Mouse (Mus musculus): ENCODE measurements around the gene Myo16. TPM values are rescaled to one million over a fixed set of nuclear protein-coding genes. Genes with fewer than 3 reads are reported as not detected.

Gene Myo16
- polyA plus RNA-seq, 1 experiment = not detected

GRCm38 (mm10) chr8:10350451-10350850 lies 196.7 kb downstream of the Myo16 start:
- no peak overlapping the region for H3K9ac ChIP-seq (ENCODE audit: low read depth, poor library complexity, severe bottlenecking)
- TF ChIP-seq CTCF (IDR thresholded peaks at IDR 0.05; ENCODE audit: low read depth, low read length) = no peak

GRCm38 (mm10) chr8:10358711-10359110 lies 205.0 kb downstream of the Myo16 start:
- TF ChIP-seq EP300 (IDR thresholded peaks at IDR 0.05; ENCODE audit: insufficient read depth, low read depth, low read length) (no peak), POLR2A (IDR thresholded peaks at IDR 0.05; ENCODE audit: insufficient read depth, low read length) (no peak), CTCF (IDR thresholded peaks at IDR 0.05; ENCODE audit: low read depth, low read length) (no peak)
- H3K27ac ChIP-seq (ENCODE audit: insufficient read depth, low read length) = no peak overlapping the region
- H3K27me3 ChIP-seq (ENCODE audit: control insufficient read depth, insufficient read depth, low read length, poor library complexity, severe bottlenecking) = no peaks in the 10 kb centered on the region
- H3K4me3 ChIP-seq (ENCODE audit: low read depth, low read length) = no peak overlapping the region
- H3K36me3 ChIP-seq (ENCODE audit: control insufficient read depth, insufficient read depth, low read length, poor library complexity, severe bottlenecking) = no peaks in the 10 kb centered on the region
- H3K9ac ChIP-seq (ENCODE audit: low read depth, poor library complexity, severe bottlenecking) = no peak overlapping the region
- no peaks in the 10 kb centered on the region for H3K4me1 ChIP-seq (ENCODE audit: control insufficient read depth, insufficient read depth, low read length)
- H3K9me3 ChIP-seq (replicated peaks; ENCODE audit: control insufficient read depth, insufficient read depth, low read length, poor library complexity, severe bottlenecking) = no peaks in the 10 kb centered on the region

More at GRCm38 (mm10) chr8:10350451-10350850, 196.7 kb downstream of the Myo16 start:
- Histone ChIP-seq H3K4me3 (ENCODE audit: low read depth, low read length) (no peak overlapping the region), H3K27me3 (ENCODE audit: control insufficient read depth, insufficient read depth, low read length, poor library complexity, severe bottlenecking) (no peaks in the 10 kb centered on the region), H3K27ac (ENCODE audit: insufficient read depth, low read length) (no peak overlapping the region), H3K9me3 (replicated peaks; ENCODE audit: control insufficient read depth, insufficient read depth, low read length, poor library complexity, severe bottlenecking) (peaks cover 5% of the 10 kb centered on the region), H3K4me1 (ENCODE audit: control insufficient read depth, insufficient read depth, low read length) (no peaks in the 10 kb centered on the region), H3K36me3 (ENCODE audit: control insufficient read depth, insufficient read depth, low read length, poor library complexity, severe bottlenecking) (no peaks in the 10 kb centered on the region)

GRCm38 (mm10) chr8:10362949-10363348 lies 209.2 kb downstream of the Myo16 start:
- no peak overlapping the region for H3K9ac ChIP-seq (ENCODE audit: low read depth, poor library complexity, severe bottlenecking)
- no peaks in the 10 kb centered on the region for H3K9me3 ChIP-seq (replicated peaks; ENCODE audit: control insufficient read depth, insufficient read depth, low read length, poor library complexity, severe bottlenecking)
- no peaks in the 10 kb centered on the region for H3K4me1 ChIP-seq (ENCODE audit: control insufficient read depth, insufficient read depth, low read length)
- TF ChIP-seq CTCF (IDR thresholded peaks at IDR 0.05; ENCODE audit: low read depth, low read length) (no peak), POLR2A (IDR thresholded peaks at IDR 0.05; ENCODE audit: insufficient read depth, low read length) (no peak), EP300 (IDR thresholded peaks at IDR 0.05; ENCODE audit: insufficient read depth, low read depth, low read length) (no peak)
- no peak overlapping the region for H3K4me3 ChIP-seq (ENCODE audit: low read depth, low read length)
- no peaks in the 10 kb centered on the region for H3K36me3 ChIP-seq (ENCODE audit: control insufficient read depth, insufficient read depth, low read length, poor library complexity, severe bottlenecking)
- H3K27me3 ChIP-seq (ENCODE audit: control insufficient read depth, insufficient read depth, low read length, poor library complexity, severe bottlenecking) = no peaks in the 10 kb centered on the region
- H3K27ac ChIP-seq (ENCODE audit: insufficient read depth, low read length) = no peak overlapping the region

DNA sequence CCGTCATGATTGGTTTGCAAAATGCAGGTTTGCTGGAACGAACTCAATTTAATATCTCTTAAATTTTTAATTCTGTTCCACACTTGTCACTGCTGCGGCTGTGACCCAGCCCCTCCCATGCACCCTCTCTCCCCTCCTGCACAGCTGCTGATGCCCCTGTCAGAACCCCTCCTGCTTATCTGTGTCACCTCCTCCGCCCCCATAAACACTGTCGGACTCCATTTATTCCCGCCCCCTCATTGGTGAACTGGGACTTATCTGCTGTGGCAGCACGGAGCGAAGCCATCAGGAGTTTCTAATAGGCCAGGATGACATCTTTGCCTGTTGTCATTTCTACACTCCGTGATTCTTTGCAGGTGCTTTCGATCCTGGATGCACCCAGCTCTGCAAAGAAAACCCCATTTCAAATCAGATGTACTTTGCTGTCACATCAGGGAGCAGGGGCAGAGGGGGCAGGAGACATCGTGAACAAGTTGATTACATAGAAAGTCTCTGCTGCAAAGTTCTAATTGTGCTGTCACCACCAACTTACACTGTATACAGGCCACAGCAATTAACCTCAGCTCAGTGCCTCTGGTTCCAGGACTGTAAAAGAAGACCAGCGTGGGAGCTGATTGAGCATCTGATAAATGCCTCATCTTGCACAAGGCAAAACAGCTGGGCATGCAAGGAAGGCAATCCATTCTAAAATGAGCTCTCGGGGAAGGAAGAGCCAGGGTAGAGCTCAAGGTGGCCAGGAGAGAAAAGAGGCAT lies 210.1 kb downstream of the Myo16 start:
- no peaks in the 10 kb centered on the region for H3K4me1 ChIP-seq (ENCODE audit: control insufficient read depth, insufficient read depth, low read length)
- H3K9ac ChIP-seq (ENCODE audit: low read depth, poor library complexity, severe bottlenecking) = no peak overlapping the region
- H3K27ac ChIP-seq (ENCODE audit: insufficient read depth, low read length) = no peak overlapping the region
- H3K4me3 ChIP-seq (ENCODE audit: low read depth, low read length) = no peak overlapping the region
- no peaks in the 10 kb centered on the region for H3K9me3 ChIP-seq (replicated peaks; ENCODE audit: control insufficient read depth, insufficient read depth, low read length, poor library complexity, severe bottlenecking)
- no peak for TF ChIP-seq POLR2A (IDR thresholded peaks at IDR 0.05; ENCODE audit: insufficient read depth, low read length)
- TF ChIP-seq EP300 (IDR thresholded peaks at IDR 0.05; ENCODE audit: insufficient read depth, low read depth, low read length) = no peak
- no peak for TF ChIP-seq CTCF (IDR thresholded peaks at IDR 0.05; ENCODE audit: low read depth, low read length)
- no peaks in the 10 kb centered on the region for H3K27me3 ChIP-seq (ENCODE audit: control insufficient read depth, insufficient read depth, low read length, poor library complexity, severe bottlenecking)
- H3K36me3 ChIP-seq (ENCODE audit: control insufficient read depth, insufficient read depth, low read length, poor library complexity, severe bottlenecking) = no peaks in the 10 kb centered on the region

GRCm38 (mm10) chr8:10366141-10366540 lies 212.4 kb downstream of the Myo16 start:
- Histone ChIP-seq H3K27me3 (ENCODE audit: control insufficient read depth, insufficient read depth, low read length, poor library complexity, severe bottlenecking) (no peaks in the 10 kb centered on the region), H3K9ac (ENCODE audit: low read depth, poor library complexity, severe bottlenecking) (no peak overlapping the region), H3K36me3 (ENCODE audit: control insufficient read depth, insufficient read depth, low read length, poor library complexity, severe bottlenecking) (no peaks in the 10 kb centered on the region), H3K27ac (ENCODE audit: insufficient read depth, low read length) (no peak overlapping the region), H3K4me3 (ENCODE audit: low read depth, low read length) (no peak overlapping the region), H3K9me3 (replicated peaks; ENCODE audit: control insufficient read depth, insufficient read depth, low read length, poor library complexity, severe bottlenecking) (no peaks in the 10 kb centered on the region), H3K4me1 (ENCODE audit: control insufficient read depth, insufficient read depth, low read length) (no peaks in the 10 kb centered on the region)
- TF ChIP-seq CTCF (IDR thresholded peaks at IDR 0.05; ENCODE audit: low read depth, low read length) = no peak
- no peak for TF ChIP-seq EP300 (IDR thresholded peaks at IDR 0.05; ENCODE audit: insufficient read depth, low read depth, low read length)
- no peak for TF ChIP-seq POLR2A (IDR thresholded peaks at IDR 0.05; ENCODE audit: insufficient read depth, low read length)

- H3K4me3 ChIP-seq (ENCODE audit: low read depth, low read length) = no peak overlapping the region
- TF ChIP-seq POLR2A (IDR thresholded peaks at IDR 0.05; ENCODE audit: insufficient read depth, low read length) (no peak), EP300 (IDR thresholded peaks at IDR 0.05; ENCODE audit: insufficient read depth, low read depth, low read length) (no peak), CTCF (IDR thresholded peaks at IDR 0.05; ENCODE audit: low read depth, low read length) (no peak)
- H3K9ac ChIP-seq (ENCODE audit: low read depth, poor library complexity, severe bottlenecking) = no peak overlapping the region
- H3K36me3 ChIP-seq (ENCODE audit: control insufficient read depth, insufficient read depth, low read length, poor library complexity, severe bottlenecking) = no peaks in the 10 kb centered on the region
- no peak overlapping the region for H3K27ac ChIP-seq (ENCODE audit: insufficient read depth, low read length)
- no peaks in the 10 kb centered on the region for H3K9me3 ChIP-seq (replicated peaks; ENCODE audit: control insufficient read depth, insufficient read depth, low read length, poor library complexity, severe bottlenecking)
- H3K27me3 ChIP-seq (ENCODE audit: control insufficient read depth, insufficient read depth, low read length, poor library complexity, severe bottlenecking) = no peaks in the 10 kb centered on the region; the same call in 1 of the 2 replicates
- no peaks in the 10 kb centered on the region for H3K4me1 ChIP-seq (ENCODE audit: control insufficient read depth, insufficient read depth, low read length)
Measured at GRCm38 (mm10) chr8:10372571-10372970, 218.9 kb downstream of the Myo16 start.

Measured in ES-Bruce4 (cell line).